23 mouse cellular contexts compared by ENCODE assay signal in the genomic region with DNA sequence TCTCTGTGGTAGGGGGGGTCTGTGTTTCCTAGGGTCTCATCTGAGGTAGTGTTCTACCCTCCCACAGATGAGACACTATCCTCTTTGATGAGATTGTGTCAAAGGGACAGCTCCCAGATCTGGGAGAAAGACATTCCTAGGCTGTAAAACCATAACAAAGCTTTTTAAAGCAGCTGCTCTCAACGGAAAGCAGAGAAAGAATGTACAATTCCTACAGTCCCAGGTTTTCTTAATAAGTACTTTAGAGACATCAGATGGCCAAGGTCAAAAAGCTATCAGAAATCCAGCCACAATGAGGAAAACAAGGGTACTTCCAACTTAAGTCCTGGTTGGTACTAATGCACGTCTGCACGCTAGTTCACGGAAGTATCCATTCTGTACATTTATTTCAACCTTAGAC. TPM values are rescaled to one million over a fixed set of nuclear protein-coding genes. Genes with fewer than 3 reads are reported as not detected.
"Had no signal": no experiment of that assay in that cellular context is flagged by ENCODE, and none has a peak within 500 bp of the region (broad histone marks: within the 10 kb centered on the region; RNA-seq: fewer than 3 reads in every experiment).

No protein-coding gene starts in this region.

- H3K4me1 ChIP-seq: liver, embryonic 12.5 days had no signal

- H3K36me3 ChIP-seq: heart, embryonic 12.5 days; hindbrain, embryonic 10.5 days; hindbrain, embryonic 12.5 days; intestine, embryonic 15.5 days; limb, embryonic 15.5 days; liver, embryonic 12.5 days had no signal

- H3K9me3 ChIP-seq: heart, embryonic 12.5 days; hindbrain, embryonic 10.5 days; intestine, embryonic 15.5 days; limb, embryonic 13.5 days; limb, embryonic 15.5 days; liver, embryonic 12.5 days had no signal

- H3K4me3 ChIP-seq: gastrocnemius, adult 2 months; heart, adult 2 months; heart, embryonic 12.5 days; hindbrain, embryonic 10.5 days; hindbrain, embryonic 12.5 days; intestine, embryonic 15.5 days; layer of hippocampus, adult 2 months; left cerebral cortex, adult 2 months; limb, embryonic 15.5 days; liver, embryonic 12.5 days had no signal

- DNase-seq: gastrocnemius, adult 2 months; gastrocnemius, postnatal 10 days; gastrocnemius, postnatal 25 days; heart, adult 2 months; heart, postnatal 10 days; heart, postnatal 4 days; kidney, adult 18-20 months; kidney, adult 8-10 months; kidney, postnatal 10 days; kidney, postnatal 25 days; kidney, postnatal 4 days had no signal

- H3K27me3 ChIP-seq: heart, embryonic 12.5 days; hindbrain, embryonic 12.5 days; intestine, embryonic 15.5 days; limb, embryonic 13.5 days; limb, embryonic 15.5 days had no signal

- H3K27ac ChIP-seq: gastrocnemius, adult 2 months; hindbrain, embryonic 10.5 days; hindbrain, embryonic 12.5 days; hindbrain, embryonic 14.5 days; intestine, embryonic 15.5 days; layer of hippocampus, adult 2 months; left cerebral cortex, adult 2 months; liver, embryonic 12.5 days; liver, embryonic 14.5 days had no signal

RNA-seq across cellular contexts. Expression of a gene that starts 1.1 kb away (rescaled TPM):
- polyA plus RNA-seq: inflammation-experienced regulatory T-cells, adult 6 months had no signal
